Mouse (Mus musculus) 416B (cell line): Measurements from ENCODE around the gene Mt2.

ENCODE experiments used
- DNase-seq: peaks from one replicate; pipeline ENCODE4 v3.0.0; 2011; ENCODE audit warnings: low read depth

Gene Mt2

DNA sequence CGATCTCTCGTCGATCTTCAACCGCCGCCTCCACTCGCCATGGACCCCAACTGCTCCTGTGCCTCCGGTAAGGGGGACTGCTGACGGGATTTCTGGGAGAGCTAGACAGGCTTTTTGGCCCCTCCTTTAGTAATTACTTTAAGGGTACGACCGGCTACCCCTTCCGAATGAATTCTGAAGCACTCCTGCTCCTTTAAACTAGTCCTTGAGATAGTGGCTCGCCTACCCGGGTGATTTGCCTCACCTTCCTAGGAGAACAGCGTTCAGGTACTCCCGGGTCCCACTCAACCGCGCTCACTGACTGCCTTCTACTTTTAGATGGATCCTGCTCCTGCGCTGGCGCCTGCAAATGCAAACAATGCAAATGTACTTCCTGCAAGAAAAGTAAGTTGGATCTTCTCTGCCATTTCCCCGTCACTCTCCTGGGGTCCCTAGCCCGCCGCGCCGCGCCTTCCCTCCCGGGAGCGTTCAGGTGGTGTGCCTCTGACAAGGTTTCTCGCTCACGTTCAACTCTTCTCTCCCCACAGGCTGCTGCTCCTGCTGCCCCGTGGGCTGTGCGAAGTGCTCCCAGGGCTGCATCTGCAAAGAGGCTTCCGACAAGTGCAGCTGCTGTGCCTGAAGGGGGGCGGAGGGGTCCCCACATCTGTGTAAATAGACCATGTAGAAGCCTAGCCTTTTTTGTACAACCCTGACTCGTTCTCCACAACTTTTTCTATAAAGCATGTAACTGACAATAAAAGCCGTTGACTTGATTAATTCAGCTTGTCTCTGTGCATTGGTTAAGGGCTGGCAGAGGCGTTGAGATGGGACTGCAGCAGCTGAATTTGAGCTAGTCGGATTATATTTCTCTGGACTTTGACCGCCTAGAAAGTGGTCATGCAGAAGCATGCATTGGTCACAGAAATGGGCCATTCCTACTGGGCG is 607 bp downstream of the Mt2 start:
- peak; percentile 51 for DNase-seq

DNA sequence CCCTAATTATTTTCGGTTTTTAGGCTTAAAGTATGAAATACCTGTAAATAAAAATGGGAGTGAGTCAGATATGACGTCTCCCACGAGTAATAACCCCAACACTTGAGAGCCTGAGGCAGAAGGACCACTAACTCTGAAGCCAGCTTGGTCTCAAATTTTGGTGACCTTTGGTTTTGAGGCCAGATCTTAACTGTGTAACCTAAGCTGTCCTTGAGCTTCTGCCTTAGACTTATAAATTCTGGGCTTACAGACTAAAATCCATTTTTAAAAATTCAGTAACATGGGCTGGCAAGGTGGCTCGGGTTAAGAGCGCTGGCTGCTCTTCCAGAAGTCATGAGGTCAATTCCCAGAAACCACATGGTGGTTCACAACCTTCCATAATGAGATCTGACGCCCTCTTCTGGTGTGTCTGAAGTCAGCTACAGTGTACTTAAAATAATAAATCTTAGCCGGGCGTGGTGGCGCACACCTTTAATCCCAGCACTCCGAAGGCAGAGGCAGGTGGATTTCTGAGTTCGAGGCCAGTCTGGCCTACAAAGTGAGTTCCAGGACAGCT is 1.5 kb downstream of the Mt2 start:
- peak; percentile 20 for DNase-seq

DNA sequence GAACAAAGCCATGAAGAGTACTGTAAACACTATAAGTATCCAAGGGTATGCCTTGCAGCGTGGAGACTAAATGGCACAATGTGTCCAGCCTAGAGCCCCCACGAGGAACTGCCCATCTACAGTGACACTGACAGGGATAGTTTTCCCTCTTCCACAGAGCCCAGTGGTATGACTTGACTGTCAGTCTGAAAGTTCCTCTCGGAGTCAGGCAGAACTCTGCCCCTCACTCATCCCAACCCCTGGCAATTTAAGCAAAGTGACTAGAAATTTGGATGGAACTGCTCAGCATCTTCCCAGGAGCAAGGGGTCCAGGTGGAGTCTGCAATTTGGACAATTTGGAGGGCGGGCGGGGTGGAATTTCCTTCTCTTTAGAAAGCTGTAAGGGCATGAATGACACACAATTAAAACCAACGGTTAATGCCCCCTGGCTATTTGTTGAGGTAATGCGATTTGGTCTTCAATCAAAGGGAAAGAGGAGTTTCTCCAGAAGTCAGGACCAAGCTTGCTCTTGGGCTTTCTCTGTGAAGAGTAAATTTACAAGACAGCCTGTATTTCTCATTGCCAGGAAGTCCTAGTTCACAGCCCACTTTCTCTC is 2.3 kb downstream of the Mt2 start:
- DNase-seq: peak; percentile 54

DNA sequence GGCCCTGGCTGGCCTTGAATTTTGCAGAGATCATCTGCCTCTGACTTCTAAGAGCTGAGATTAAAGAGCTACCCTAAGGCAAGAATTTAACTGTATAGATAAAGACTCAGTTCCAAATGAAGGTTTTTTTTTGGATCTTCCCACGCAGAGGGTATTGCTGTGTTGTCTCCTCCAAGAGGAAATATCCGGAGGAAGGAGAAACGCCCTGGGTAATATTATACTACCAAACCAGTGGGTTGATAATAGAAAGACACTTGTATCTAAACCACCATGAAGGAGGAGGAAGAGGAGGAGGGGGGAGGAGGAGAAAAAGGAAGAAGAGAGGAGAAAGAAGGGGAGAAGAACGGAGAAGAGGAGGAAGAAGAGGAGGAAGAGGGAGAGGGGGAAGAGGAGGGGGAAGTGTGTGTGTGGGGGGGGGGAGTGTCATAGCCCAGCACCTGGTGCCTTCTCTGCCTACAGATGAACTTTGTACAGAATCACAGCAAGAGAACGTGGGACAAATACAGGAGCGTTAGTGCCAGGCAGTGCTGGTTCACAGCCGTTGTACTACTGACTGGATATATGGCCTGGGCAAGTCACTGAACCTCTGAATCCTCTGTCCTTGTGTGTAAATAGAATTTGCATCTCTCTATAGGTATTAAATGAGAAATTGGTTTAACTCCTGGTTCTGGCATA is 5.4 kb downstream of the Mt2 start:
- DNase-seq: peak; percentile 23

DNA sequence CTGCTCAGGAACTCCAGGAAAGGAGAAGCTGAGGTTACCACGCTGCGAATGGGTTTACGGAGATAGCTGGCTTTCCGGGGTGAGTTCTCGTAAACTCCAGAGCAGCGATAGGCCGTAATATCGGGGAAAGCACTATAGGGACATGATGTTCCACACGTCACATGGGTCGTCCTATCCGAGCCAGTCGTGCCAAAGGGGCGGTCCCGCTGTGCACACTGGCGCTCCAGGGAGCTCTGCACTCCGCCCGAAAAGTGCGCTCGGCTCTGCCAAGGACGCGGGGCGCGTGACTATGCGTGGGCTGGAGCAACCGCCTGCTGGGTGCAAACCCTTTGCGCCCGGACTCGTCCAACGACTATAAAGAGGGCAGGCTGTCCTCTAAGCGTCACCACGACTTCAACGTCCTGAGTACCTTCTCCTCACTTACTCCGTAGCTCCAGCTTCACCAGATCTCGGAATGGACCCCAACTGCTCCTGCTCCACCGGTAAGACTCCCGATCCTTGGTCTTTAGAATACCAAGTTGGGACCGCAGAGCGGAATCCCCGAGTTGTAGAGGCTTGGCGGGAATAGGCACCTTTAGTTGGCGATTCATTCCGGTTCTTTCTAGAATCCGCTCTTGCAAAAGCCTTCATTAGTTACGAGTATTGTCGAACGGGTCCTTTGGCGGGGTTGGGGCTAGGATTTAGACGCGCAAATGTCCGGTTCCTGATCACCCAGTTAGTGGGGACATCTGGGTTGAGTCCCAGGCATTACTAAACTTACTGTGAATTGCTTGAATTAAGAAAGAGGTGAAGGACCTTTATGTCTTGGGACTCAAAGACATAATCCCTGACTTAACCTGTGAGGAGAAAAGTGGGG is 6.6 kb downstream of the Mt2 start, which contains the start of gene Mt1:
Gene Mt1, plus strand, starts transcription at position 226 of the 856 bp plus-strand sequence.
- peak; percentile 95 for DNase-seq

DNA sequence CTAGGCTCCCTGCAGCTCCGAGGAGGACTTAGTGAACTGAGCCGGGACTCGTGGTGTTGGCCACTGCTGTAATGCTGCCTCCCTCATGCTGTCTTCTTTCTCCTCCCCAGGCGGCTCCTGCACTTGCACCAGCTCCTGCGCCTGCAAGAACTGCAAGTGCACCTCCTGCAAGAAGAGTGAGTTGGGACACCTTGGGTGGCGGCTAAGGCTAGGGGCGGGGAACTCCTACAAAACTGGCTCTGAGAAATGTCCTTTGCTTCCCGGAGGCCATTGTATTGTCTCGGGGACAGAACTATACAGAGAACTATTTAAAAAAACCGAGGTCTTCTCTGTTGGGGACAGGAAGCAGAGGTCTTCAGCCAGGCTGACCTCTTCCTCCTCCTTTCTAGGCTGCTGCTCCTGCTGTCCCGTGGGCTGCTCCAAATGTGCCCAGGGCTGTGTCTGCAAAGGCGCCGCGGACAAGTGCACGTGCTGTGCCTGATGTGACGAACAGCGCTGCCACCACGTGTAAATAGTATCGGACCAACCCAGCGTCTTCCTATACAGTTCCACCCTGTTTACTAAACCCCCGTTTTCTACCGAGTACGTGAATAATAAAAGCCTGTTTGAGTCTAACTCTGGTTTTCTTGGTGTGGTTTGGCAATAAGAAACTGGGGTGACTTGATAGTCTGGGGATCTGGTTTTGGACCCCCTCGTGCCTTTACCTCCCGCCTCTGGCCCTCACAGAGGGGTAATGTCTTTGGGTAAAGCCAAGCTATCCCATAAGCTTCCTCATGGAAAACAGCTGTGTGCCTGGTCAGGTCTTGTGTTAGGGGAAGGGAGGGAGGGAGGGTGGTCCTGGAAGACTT is 7.5 kb downstream of the Mt2 start:
- peak; percentile 46 for DNase-seq

DNA sequence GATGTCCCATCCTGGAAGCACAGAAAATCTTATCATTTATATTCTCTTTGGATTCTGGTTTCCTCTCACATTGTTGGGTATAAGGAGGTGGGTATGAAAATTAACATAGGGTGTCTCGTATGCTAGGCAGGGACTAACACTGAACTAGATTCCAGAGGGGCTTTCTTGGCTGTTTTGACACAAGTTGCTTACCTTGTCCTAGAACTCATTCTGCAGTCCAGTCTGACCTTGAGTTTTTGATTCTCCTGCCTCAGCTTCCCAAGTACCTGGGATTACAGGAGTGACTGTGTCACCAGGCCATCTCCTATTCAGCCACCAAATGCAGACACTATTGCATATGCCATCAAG is 8.1 kb downstream of the Mt2 start:
- DNase-seq: no peak

DNA sequence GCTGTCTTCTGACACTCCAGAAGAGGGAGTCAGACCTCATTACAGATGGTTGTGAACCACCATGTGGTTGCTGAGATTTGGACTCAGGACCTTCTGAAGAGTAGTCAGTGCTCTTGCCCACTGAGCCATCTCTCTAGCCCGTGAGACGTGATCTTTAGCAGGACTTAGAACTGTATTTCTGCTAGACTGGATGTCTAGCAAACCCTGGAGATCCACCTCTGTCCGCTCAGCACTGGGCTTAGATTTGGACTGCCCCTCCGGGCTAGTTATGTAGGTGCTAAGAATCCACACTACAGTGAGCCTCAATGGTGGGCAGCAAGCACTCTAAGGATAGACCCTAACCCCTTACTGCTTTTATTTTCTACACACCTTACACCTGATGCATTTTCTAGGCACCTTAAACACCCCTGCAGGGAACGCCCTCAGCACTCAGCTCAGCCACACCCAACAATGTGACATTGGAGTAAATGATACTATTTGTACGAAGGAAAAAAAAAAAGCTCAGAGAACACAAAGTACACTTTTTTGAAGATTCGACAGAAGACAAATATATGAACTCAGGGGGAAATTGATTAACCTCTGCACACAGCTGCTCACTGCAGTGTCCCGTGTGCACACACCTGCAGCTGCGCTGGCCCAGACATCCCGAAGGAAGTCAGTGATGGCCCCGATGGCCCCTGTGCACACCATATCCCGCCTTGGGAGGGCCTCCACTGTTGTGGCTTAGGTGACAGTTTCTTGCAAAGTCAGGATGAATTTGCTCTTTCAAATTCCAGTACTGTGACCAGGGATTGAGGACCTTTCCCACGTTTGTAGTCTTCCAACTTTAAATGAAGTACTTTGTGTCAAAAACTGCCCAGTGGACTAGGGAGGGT is 9.8 kb downstream of the Mt2 start:
- DNase-seq: peak; percentile 35

DNA sequence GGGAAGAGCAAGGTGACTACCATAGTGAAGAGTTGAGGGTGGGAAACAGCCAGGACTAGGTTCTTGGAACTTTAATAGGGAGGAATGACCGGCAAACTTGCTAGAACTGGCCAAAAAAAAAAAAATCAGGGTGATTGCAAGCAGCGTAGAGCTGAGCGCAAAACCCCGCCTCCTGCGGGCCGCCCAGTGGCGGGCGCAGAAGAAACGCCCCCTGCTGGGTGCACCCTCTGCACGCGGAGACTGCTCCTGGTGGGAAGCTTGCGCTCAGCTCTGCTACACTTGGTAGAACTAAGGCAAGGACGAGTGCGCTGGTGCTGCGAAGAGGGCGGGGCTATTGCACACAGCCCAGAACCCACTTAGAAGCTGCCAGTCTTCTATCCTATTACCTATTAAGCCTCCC is 10.7 kb downstream of the Mt2 start:
- DNase-seq: peak; percentile 91

DNA sequence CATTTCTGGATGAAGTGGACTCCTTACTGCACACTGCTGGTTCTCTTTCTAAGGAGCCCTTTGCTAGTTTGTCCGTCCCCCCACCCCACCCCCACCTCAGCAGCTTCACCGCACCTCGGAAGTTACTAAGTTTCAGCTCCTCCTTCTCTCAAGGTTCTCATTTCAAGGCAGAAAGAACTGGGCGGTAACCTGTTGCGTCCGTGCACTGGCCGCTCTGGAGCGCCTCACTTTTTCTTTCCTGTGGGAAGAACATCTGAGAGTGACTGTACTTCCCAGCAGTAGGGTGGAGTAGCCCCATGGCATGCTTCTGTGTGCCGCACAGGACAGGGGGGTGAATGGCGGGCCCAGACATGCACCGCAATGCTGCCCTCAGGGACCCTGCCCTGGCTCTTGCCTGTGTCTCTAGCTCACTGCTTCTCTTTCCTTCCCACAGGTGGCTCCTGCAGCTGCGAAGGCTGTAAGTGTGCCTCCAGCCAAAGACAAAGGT is 11.9 kb downstream of the Mt2 start:
- DNase-seq: no peak

DNA sequence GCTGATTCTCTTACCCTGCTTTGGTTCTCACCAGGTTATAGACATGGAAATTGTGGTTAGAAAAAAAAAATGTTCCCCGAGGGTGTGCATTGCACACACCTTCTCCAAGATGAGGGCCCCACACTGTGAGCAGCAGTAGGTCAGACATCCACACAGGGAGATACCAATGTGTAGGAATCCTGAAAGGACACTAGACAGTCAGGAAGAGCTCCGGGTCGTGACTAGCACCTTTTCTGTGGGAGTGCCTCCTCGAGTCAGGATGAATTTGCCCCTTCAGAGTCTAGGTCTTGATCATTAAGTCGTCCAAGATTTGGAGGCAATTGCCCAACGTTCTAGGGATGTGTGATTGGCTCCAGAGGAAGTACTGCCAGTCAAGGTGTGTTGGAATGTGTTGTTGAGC is 13.3 kb downstream of the Mt2 start:
- no peak for DNase-seq

DNA sequence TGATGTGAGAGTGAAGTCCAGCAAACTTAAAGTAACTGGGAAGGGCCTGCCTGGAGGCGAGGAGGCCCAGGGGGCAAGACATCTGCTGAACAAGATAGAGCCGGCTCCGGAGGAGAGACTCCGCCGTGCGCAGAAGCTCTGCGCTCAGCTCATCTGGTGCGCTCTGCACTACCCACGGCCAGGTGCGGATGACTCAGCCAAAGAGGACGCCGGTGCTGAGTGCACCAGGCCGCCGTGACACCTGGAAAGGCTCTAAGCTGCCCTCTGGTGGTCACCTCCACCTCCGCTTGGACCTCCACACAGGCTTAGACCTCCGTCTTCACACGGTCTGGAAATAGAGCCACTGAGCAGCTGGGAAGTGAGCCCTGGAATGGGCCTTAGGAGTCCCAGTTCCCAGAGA is 14.1 kb downstream of the Mt2 start:
- DNase-seq: peak; percentile 49

DNA sequence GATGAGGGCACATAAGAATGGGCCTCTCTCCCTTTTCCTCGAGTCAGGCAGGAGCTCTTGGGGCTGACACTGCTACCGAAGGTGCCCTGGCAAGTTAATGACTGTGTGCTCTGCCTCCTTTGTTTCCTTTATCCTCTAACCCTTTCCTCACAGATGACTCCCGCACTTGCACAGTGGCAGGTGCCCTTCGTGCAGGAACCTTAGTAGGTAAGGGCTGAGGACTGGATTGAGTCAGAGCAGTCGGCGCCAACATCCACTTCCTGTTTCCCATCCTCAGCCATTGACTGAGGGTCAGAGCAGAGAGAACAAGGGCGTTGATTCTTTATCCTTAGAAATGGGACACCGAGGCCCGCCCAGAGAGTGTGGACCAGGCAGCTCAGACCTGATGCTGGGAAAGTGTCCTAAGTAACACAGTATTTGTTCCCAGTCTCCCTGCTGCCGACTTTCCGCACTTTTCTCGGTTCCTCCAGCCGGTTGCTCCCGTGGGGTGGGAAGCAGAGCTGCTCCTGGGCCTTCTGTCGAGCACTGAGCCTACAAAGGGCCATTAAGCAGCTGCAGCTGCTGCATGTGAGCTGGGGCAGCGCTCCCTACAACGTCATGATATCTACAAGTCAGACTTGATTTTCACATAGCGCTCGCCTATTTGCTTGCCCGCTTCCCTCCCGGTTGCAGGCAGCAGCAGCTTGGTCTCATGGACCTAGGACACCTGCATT is 15.0 kb downstream of the Mt2 start:
- no peak for DNase-seq

DNA sequence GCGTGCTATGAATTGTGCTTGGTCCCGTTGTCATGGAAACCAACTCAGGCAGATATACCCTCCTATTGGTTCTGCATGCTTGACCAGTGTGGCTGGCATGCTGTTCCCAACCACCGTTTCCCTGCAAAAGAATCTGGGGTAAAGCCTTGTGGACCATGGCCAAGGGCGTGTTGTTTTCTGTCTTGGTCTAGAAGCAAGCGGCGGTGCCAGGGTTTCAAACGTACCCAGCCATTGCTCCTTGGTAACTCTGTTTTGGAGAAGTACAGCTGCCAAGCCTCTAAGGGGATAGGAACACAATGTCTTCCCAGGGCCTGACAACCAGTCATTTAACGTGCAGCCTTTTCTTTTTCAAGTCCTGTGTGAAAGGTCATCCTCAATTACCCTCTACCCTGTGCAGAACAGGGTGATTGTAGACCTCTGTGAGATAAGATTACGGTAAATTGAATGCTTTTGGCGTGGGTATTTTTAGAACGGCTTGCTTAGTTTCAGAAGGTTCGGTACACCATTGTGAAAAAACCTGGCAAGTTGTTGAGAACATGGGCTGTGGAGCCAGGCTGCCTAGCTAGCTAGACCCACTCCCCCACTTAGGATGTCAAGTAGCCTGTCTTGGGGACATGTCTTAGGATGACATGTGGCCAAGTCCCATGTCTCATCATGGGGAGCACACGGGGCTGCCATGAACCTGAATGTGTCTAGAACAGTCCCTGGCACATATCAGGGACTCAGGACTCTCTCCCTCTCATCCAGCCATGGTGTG is 17.0 kb downstream of the Mt2 start:
- no peak for DNase-seq

DNA sequence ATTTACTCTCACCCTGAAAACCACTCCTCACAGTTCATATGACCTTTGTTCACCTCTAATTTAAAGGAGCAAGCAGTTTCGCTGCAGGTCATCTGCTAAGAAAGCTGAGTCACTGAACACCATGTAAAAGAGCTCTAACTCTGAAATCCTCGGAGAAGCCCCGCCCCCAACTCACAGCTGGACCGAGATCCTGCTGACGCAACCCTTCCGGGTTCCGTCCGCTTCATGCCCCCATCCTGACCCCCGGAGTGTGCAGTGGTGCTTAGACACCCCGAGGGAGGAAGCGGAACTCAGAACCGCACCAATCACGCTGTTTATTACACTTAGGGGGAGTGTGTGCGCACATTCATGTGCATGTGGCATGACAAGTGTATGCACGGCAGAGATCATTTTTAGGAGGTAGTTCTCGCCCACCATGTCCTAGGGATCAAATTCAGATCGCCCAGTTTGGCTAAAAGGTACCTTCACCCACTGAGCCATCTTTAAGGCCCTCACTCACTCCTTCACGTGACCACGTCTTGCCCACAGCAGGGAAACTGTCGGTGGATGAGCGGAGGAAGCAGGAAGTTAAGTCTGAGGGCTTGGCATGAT is 18.7 kb downstream of the Mt2 start:
- DNase-seq: peak; percentile 92

DNA sequence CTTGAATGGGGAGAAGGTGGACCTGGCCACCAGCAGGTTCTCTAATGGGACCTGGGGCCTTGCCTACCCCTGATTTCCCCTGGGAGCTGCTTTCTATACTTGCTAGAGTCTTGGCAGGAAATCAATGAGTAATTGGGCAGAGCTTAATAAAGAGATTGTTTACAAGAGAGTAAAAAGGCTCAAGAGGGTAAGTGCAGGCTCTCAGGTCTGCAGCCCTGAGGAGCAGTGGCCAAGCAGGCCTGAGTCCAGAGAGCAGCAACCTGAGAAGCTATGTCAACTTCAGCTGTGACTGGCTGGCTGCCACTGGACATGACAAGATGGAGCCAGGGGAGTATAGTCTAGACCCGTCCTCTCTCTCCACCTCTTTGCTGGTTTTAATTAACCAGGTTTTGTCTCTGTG is 20.5 kb downstream of the Mt2 start:
- DNase-seq: no peak

DNA sequence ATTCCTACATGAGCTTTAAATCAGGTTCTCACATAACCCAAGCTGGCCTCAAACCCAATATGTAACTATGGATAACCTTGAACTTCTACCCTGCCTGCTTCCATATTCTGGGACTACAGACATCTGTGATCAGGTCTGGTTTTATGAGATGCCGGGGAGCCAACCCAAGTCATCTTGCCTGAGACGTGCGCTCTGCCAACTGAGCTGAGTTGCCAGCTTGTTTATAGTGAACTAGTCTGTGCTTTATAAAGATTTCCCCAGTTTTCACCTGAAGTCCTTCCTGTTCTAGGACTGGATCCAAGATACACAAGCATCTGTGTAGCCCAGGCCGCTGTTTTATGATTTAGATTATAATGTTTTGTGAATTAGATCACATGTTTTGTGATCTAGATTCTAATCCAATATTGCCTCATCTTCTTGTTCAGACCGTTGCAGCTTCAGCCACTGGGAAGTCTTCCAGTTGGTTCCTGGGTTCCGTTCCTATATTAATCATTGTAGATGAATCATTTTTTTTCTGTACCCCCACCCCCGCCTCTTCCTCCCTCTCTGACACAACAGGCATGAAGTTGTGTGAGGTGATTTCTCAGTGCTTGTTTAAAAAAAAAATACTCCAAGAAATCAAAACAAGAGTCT is 22.2 kb downstream of the Mt2 start:
- DNase-seq: peak; percentile 72
